Mouse (Mus musculus) cortical plate, adult 2 months (tissue): ENCODE measurements around the gene Hyal1.

ENCODE experiments used
- CTCF ChIP-seq: fragments of 200-500 bp; IDR thresholded peaks from 2 replicates; pipeline ENCODE4 v1.5.1; 2011; ENCODE audit warnings: mild to moderate bottlenecking, control low read depth, low read length; ENCODE audit not compliant: insufficient read depth; ENCODE audit errors: extremely low read depth
- POLR2A ChIP-seq: fragments of 200-500 bp; IDR thresholded peaks from 2 replicates; pipeline ENCODE4 v1.6.1; 2011; ENCODE audit warnings: mild to moderate bottlenecking, low read length, control low read depth; ENCODE audit not compliant: insufficient read depth; ENCODE audit errors: extremely low read depth

GRCm38 (mm10) chr9:107598385-107598784, 21.7 kb downstream of the Hyal1 start:
- no peak for TF ChIP-seq POLR2A
- TF ChIP-seq CTCF, result no peak
